Mouse (Mus musculus): ENCODE results near the gene Ankrd44. TPM values are rescaled to one million over a fixed set of nuclear protein-coding genes. Genes with fewer than 3 reads are reported as not detected.

Ankrd44 gene
- polyA plus RNA-seq, 1 experiment: 0.55 TPM

DNA sequence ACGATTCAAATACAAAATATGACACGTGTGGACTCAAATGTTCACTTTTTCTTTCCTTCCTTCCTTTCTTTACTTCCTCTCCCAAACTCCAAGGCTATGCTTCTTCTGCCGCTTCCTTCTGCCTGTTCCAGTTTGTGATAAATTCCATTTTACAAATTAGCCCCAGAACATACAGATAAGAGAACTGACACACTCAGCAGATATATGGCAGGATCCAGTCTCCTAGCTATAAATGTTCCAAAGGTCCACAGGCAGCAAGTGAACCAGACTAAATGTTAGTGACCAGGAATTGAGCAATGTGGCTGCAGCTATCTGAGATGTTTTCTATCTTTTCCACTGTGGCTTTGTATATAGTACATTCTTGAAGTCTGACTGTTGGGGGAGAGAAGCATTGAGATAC, 168.9 kb downstream of the Ankrd44 start:
- TF ChIP-seq GATA1 (IDR thresholded peaks at IDR 0.05; ENCODE audit: borderline replicate concordance, low read length) (no peak), FLI1 (IDR thresholded peaks at IDR 0.05; ENCODE audit: low read length) (no peak)
- H3K36me3 ChIP-seq (replicated peaks; ENCODE audit: low read length): peaks cover 10% of the 10 kb centered on the region
- no peaks in the 10 kb centered on the region for H3K27me3 ChIP-seq (replicated peaks)
- no peaks in the 10 kb centered on the region for H3K9me3 ChIP-seq
- H3K4me3 ChIP-seq (replicated peaks): no peak overlapping the region
- H3K4me1 ChIP-seq: peaks cover 2% of the 10 kb centered on the region; the same call in 1 of the 2 replicates

DNA sequence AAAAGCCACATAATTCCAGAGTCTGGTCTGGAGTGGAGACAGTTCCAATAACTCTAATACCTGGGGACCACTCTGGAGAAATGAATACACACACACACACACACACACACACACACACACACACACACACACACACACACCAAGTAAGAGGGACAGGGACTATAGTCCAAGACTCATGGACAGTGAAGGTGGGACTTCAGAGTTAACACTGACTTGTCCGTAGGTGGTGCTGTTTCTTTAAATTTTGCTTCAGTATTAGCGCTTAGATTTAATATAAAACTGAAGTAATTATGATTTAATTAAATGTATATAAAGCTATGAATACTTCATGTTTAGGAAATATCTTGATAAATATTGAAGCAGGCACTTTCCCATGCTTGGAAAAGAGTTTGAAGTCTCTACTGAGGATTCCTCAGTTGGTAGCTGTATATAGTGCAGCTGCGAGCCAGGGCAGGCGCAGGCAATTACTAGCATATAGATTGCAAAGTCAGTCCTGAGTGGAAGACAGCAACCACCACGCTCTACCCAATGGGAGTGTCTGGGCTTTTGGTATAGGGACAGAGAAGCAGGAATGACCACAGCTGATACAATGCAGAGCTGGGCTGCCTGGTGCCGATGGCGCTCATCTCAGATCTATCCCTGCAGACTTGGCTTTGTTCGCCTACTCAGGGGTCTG, 170.4 kb downstream of the Ankrd44 start:
- Histone ChIP-seq H3K36me3 (replicated peaks; ENCODE audit: low read length) (peaks cover 3% of the 10 kb centered on the region), H3K27me3 (replicated peaks) (no peaks in the 10 kb centered on the region), H3K4me1 (peaks cover 2% of the 10 kb centered on the region; the same call in 1 of the 2 replicates), H3K4me3 (replicated peaks) (no peak overlapping the region), H3K9me3 (no peaks in the 10 kb centered on the region)
- TF ChIP-seq FLI1 (IDR thresholded peaks at IDR 0.05; ENCODE audit: low read length) (no peak), GATA1 (IDR thresholded peaks at IDR 0.05; ENCODE audit: borderline replicate concordance, low read length) (no peak)

DNA sequence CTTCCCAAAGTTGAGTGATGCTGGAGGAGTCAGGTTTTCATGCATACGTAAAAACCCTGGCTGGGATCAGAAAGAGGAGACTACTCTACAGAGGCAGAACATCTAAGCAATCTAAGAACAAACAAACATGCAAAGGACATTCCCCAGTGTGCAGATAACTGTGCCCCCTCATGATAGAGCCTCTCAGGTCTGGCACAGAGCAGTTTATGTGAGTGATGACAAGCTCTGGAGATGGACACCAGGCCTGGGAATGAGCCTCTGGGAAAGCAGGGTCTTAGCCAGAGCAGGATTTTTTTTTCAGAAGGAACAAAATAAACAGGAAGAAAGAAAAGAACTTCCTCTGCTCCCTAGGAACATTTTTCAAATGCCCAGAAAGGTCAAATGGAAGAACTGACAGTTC, 176.2 kb downstream of the Ankrd44 start:
- H3K27me3 ChIP-seq (replicated peaks): no peaks in the 10 kb centered on the region
- H3K36me3 ChIP-seq (replicated peaks; ENCODE audit: low read length): peaks cover 3% of the 10 kb centered on the region
- H3K4me3 ChIP-seq (replicated peaks): no peak overlapping the region
- TF ChIP-seq FLI1 (IDR thresholded peaks at IDR 0.05; ENCODE audit: low read length) (no peak), GATA1 (IDR thresholded peaks at IDR 0.05; ENCODE audit: borderline replicate concordance, low read length) (no peak)
- no peaks in the 10 kb centered on the region for H3K9me3 ChIP-seq
- peaks cover 7% of the 10 kb centered on the region for H3K4me1 ChIP-seq

DNA sequence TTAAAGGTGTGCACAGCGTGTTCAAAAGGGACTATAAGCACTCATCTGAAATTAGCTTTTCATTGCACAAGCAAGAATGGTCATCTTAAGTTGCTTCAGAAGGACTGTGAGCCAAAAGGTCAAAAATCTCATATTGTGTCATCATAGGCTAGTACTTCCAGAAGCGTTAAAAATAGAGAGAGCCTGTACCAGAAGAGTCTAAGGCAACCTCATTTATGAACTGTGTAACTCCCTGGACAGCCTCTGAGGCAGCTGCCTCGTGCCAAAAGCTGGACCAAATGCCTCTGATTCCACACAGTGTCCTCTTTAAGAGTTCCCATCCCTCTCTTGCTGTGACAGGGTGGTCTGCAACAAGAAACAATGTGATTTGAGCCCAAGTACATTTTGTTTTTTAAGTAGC, 176.7 kb downstream of the Ankrd44 start:
- TF ChIP-seq FLI1 (IDR thresholded peaks at IDR 0.05; ENCODE audit: low read length) (no peak), GATA1 (IDR thresholded peaks at IDR 0.05; ENCODE audit: borderline replicate concordance, low read length) (no peak)
- Histone ChIP-seq H3K36me3 (replicated peaks; ENCODE audit: low read length) (peaks cover 3% of the 10 kb centered on the region), H3K4me3 (replicated peaks) (no peak overlapping the region), H3K9me3 (no peaks in the 10 kb centered on the region), H3K27me3 (replicated peaks) (no peaks in the 10 kb centered on the region), H3K4me1 (peaks cover 7% of the 10 kb centered on the region)

DNA sequence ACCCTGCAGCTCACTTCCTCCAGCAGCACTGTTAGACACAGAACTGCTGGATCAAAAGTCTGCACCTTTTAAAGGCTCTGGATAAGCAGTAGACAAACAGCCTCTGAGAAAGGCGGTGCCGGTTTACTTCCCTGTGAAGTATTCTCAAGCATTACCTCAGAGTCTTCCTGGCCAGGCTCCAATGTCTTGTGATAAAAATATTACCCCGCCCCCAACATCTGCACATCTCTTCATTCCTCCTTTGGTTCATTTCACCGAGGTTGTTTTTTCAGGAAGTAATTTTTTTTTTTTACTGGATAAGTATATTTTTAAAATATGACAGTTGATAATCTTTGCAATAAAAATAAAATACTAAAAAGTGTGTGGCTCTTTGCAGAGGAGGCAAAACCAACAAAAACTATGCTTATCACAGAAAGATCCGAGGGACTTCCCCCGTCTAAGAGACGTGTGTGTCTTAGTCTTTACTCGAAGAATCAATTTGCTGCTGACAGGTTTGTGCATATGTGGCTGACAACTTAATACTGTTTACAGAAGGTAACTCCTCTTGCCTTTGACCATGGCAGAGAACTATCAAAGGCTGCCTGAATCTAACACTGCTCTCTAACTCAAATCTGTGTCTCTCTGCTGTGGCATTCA, 178.3 kb downstream of the Ankrd44 start:
- TF ChIP-seq GATA1 (IDR thresholded peaks at IDR 0.05; ENCODE audit: borderline replicate concordance, low read length) (no peak), FLI1 (IDR thresholded peaks at IDR 0.05; ENCODE audit: low read length) (no peak)
- Histone ChIP-seq H3K9me3 (no peaks in the 10 kb centered on the region), H3K27me3 (replicated peaks) (no peaks in the 10 kb centered on the region), H3K36me3 (replicated peaks; ENCODE audit: low read length) (peaks cover 7% of the 10 kb centered on the region), H3K4me3 (replicated peaks) (no peak overlapping the region), H3K4me1 (peaks cover 7% of the 10 kb centered on the region)

DNA sequence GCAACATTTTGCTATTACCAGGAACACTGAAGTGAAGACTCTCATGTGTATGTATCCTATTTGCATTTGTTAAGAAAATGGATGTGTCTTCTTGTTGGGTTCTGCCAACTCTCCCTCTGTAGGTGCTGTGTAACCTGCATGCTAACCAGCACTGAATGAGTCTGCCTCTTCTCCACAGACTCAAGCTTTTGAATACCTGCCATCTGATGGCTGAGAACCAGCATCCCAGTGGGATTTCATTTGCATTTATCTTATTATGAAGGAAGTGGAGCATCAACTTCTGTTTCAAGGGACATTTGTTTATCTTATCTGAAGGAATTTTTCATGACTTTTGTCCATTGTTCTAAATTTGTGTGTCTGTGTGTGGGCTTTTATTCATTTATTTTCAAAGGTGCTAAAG, 180.5 kb downstream of the Ankrd44 start:
- no peak for TF ChIP-seq FLI1 (IDR thresholded peaks at IDR 0.05; ENCODE audit: low read length)
- TF ChIP-seq GATA1 (IDR thresholded peaks at IDR 0.05; ENCODE audit: borderline replicate concordance, low read length): no peak
- Histone ChIP-seq H3K27me3 (replicated peaks) (no peaks in the 10 kb centered on the region), H3K4me1 (peaks cover 7% of the 10 kb centered on the region), H3K4me3 (replicated peaks) (no peak overlapping the region), H3K36me3 (replicated peaks; ENCODE audit: low read length) (peaks cover 9% of the 10 kb centered on the region), H3K9me3 (no peaks in the 10 kb centered on the region)

DNA sequence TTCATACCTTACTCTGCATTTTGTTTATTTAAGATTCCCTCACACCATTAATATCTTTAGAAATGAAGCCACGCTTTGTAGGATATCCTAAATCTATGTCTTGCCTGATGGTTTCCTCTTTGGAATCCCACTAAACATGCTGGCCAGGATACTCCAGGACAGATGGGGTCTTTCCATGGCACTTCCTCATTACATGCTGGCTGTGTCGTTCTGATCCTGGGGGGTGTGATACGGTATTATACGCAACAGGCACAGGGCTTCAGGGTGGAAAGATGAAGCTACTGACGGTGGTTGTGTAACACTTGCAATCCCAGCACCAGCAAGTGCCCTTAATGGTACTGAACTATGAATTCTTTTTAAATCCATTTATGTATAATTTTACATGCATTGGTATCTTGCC, 182.0 kb downstream of the Ankrd44 start:
- Histone ChIP-seq H3K4me3 (replicated peaks) (no peak overlapping the region), H3K27me3 (replicated peaks) (no peaks in the 10 kb centered on the region)
- TF ChIP-seq FLI1 (IDR thresholded peaks at IDR 0.05; ENCODE audit: low read length) (no peak), GATA1 (IDR thresholded peaks at IDR 0.05; ENCODE audit: borderline replicate concordance, low read length) (no peak)

DNA sequence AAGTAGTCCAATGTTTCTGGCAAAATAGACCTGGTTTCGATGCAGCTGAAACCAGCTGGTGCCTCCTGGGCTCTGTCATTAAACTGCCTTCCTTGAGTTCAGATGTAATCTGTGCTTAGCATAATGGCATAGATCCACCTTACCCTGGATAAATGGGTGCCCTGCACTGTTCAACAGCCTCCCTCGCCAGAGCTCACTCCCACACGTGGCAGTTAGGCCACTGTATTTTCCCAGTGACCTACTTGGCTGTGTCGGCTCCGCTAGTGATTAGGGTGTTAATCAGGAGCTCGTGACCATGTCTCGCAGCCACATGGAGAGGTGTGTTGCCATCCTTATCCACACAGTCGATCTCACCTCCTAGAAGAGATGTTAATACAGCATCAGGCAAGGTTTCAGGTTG, 183.1 kb downstream of the Ankrd44 start:
- Histone ChIP-seq H3K36me3 (replicated peaks; ENCODE audit: low read length) (peaks cover 9% of the 10 kb centered on the region), H3K4me3 (replicated peaks) (no peak overlapping the region), H3K4me1 (peaks cover 7% of the 10 kb centered on the region), H3K9me3 (no peaks in the 10 kb centered on the region), H3K27me3 (replicated peaks) (no peaks in the 10 kb centered on the region)
- no peak for TF ChIP-seq GATA1 (IDR thresholded peaks at IDR 0.05; ENCODE audit: borderline replicate concordance, low read length)
- TF ChIP-seq FLI1 (IDR thresholded peaks at IDR 0.05; ENCODE audit: low read length): no peak

More for the DNA sequence above, 182.0 kb downstream of the Ankrd44 start:
- H3K9me3 ChIP-seq: no peaks in the 10 kb centered on the region
- peaks cover 9% of the 10 kb centered on the region for H3K36me3 ChIP-seq (replicated peaks; ENCODE audit: low read length)
- H3K4me1 ChIP-seq: peaks cover 7% of the 10 kb centered on the region

DNA sequence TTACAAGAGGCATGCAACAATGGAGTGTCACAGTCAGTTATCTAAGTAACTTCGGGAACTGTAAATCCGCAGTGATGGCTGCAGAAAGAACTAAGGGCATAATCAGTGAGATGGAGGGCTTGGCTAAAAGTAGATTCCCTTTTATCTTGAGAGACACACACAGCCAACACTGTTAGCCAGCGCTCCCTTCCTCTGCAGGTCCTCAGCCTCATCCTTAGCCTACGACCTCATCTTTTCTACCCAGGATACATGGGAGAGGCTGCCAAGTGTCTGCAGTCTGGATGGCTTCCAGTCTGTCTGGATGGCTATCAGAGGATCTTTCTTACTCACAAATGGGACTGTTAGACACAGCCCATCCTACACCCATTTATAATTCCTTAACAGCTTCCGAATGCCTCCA, 185.3 kb downstream of the Ankrd44 start:
- H3K27me3 ChIP-seq (replicated peaks): no peaks in the 10 kb centered on the region

DNA sequence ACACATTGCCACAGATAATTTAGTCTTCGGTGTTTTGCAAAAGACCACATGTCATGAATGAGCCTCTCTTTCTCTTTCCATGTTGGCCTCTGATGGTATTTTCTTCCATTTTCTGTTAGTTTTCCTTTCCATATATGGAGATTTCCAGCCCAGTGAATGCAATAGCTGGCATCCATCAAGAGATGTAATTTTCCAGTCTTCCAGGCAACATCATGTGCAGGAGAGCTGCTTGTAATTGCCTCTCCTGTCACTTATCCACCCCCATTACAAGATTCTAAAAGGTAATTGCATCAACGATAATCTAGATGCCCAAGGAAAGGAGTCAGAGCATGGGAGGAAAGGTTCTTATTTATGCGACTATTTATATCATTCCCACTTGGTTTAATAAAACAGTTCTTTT, 188.7 kb downstream of the Ankrd44 start:
- TF ChIP-seq FLI1 (IDR thresholded peaks at IDR 0.05; ENCODE audit: low read length) (no peak), GATA1 (IDR thresholded peaks at IDR 0.05; ENCODE audit: borderline replicate concordance, low read length) (no peak)

More for the DNA sequence above, 185.3 kb downstream of the Ankrd44 start:
- Histone ChIP-seq H3K4me3 (replicated peaks) (no peak overlapping the region), H3K36me3 (replicated peaks; ENCODE audit: low read length) (peaks cover 9% of the 10 kb centered on the region), H3K4me1 (peaks cover 7% of the 10 kb centered on the region), H3K9me3 (no peaks in the 10 kb centered on the region)
- TF ChIP-seq FLI1 (IDR thresholded peaks at IDR 0.05; ENCODE audit: low read length): no peak
- no peak for TF ChIP-seq GATA1 (IDR thresholded peaks at IDR 0.05; ENCODE audit: borderline replicate concordance, low read length)

More for the DNA sequence above, 188.7 kb downstream of the Ankrd44 start:
- no peaks in the 10 kb centered on the region for H3K4me1 ChIP-seq
- no peaks in the 10 kb centered on the region for H3K27me3 ChIP-seq (replicated peaks)
- no peaks in the 10 kb centered on the region for H3K9me3 ChIP-seq
- no peak overlapping the region for H3K4me3 ChIP-seq (replicated peaks)
- H3K36me3 ChIP-seq (replicated peaks; ENCODE audit: low read length): peaks cover 6% of the 10 kb centered on the region

Measured in megakaryocyte, embryonic 14.5 days (primary cell).